Mouse (Mus musculus) heart, embryonic 13.5 days (tissue): ENCODE results near the gene Unk. TPM values are rescaled to one million over a fixed set of nuclear protein-coding genes. Genes with fewer than 3 reads are reported as not detected.
A peak's percentile ranks its signal among the peaks of the same experiment; 100 is the strongest.

Source experiments
- ATAC-seq: fragments of 200-750 bp; cut with Nextera tagmentation; 2 replicates; pipeline ENCODE4 v1.8.0; 2017; ENCODE audit warnings: moderate TSS enrichment; ENCODE audit not compliant: insufficient number of reproducible peaks, low FRiP score, low TSS enrichment; ENCODE audit errors: extremely low read depth
- H3K27ac ChIP-seq: fragments of 300-500 bp; sonication (generic); replicated peaks from 2 replicates; pipeline ENCODE4 v1.5.1; 2015; ENCODE audit warnings: moderate library complexity, mild to moderate bottlenecking, inconsistent platforms
- H3K27me3 ChIP-seq: fragments of 300-500 bp; sonication (generic); replicated peaks from 2 replicates; pipeline ENCODE4 v1.6.1; 2015; ENCODE audit warnings: mild to moderate bottlenecking, inconsistent platforms
- H3K36me3 ChIP-seq: fragments of 300-500 bp; sonication (generic); 2 replicates; pipeline ENCODE4 v1.6.1; 2015; ENCODE audit warnings: mild to moderate bottlenecking, inconsistent platforms
- H3K4me1 ChIP-seq: fragments of 300-500 bp; sonication (generic); 2 replicates; pipeline ENCODE4 v1.6.1; 2015; ENCODE audit warnings: inconsistent platforms
- H3K4me2 ChIP-seq: fragments of 300-500 bp; sonication (generic); 2 replicates; pipeline ENCODE4 v1.6.1; 2015; ENCODE audit warnings: inconsistent platforms, mild to moderate bottlenecking, moderate library complexity
- H3K4me3 ChIP-seq: fragments of 300-500 bp; sonication (generic); 2 replicates; pipeline ENCODE4 v1.5.1; 2015; ENCODE audit warnings: moderate library complexity, mild to moderate bottlenecking, inconsistent platforms
- H3K9ac ChIP-seq: fragments of 300-500 bp; sonication (generic); 2 replicates; pipeline ENCODE4 v1.6.1; 2015; ENCODE audit warnings: inconsistent platforms, mild to moderate bottlenecking, moderate library complexity
- H3K9me3 ChIP-seq: fragments of 300-500 bp; sonication (generic); 2 replicates; pipeline ENCODE4 v1.6.1; 2016; ENCODE audit warnings: inconsistent platforms
- WGBS: fragments of 180-500 bp; shearing (Covaris S2); methylation state at CpG from one replicate; pipeline ENCODE4 v1.1.7; 2015; ENCODE audit warnings: mixed read lengths; 5-methylcytosine and 5-hydroxymethylcytosine counted together
- polyA plus RNA-seq: library from polyadenylated mRNA; unstranded; fragments of >200 nt; fragmentation: Nextera tagmentation; extraction: Ambion mirVana; gene quantifications from 2 replicates; pipeline ENCODE4 v1.2.1, GENCODE M21; 2015

Gene Unk
- polyA plus RNA-seq, 1 experiment from 2014 or later, result 23.9 TPM

DNA sequence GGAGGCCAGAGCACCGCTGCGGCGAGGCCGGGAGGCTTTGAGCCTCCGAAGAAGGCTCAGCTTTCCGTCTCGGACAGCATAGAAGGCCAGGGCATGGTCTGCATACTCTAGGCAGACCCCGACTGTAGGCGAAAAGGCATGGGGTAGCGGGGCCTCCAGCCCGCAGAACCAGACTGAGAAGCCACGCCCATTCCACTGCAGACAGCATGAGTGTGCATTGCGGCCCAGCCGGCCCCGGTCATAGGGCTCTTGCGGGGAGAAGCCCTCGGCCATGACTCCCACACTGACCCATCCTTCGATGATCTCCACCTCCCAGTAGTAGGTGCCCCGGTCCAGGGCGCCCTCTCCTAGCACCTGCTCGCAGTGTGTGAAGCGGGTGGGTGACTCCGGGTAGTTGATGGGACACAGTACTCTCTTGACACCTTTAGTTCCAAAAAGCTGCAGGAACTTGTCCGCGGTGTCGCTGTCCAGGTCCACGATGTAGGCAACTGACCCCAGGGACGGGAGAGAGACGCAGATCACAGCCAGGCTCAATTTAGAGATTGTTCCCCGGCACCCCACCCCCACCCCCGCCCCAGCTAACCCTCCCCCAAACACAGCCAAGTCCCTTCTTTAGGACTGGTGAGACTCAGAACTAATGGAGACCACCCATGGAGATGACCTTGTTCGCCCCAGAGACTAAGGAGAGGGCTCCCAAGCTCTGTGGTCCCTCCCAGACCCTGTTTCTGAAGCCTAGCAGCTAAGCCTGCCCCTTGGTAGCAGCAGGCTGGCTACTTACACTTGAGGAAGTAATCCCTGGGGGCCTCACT is 76.2 kb downstream of the Unk start:
- WGBS, result 40% methylated on average over 32 of the region's 32 CpGs
- no peak for ATAC-seq
- Histone ChIP-seq H3K4me2 (peak overlapping the region; percentile 76), H3K9ac (peak overlapping the region; percentile 93), H3K27ac (peak overlapping the region; percentile 97), H3K27me3 (peaks cover 36% of the 10 kb centered on the region), H3K4me3 (peak overlapping the region; percentile 80; the same call in 1 of the 2 replicates), H3K4me1 (peaks cover 95% of the 10 kb centered on the region), H3K36me3 (peaks cover 28% of the 10 kb centered on the region), H3K9me3 (no peaks in the 10 kb centered on the region)

DNA sequence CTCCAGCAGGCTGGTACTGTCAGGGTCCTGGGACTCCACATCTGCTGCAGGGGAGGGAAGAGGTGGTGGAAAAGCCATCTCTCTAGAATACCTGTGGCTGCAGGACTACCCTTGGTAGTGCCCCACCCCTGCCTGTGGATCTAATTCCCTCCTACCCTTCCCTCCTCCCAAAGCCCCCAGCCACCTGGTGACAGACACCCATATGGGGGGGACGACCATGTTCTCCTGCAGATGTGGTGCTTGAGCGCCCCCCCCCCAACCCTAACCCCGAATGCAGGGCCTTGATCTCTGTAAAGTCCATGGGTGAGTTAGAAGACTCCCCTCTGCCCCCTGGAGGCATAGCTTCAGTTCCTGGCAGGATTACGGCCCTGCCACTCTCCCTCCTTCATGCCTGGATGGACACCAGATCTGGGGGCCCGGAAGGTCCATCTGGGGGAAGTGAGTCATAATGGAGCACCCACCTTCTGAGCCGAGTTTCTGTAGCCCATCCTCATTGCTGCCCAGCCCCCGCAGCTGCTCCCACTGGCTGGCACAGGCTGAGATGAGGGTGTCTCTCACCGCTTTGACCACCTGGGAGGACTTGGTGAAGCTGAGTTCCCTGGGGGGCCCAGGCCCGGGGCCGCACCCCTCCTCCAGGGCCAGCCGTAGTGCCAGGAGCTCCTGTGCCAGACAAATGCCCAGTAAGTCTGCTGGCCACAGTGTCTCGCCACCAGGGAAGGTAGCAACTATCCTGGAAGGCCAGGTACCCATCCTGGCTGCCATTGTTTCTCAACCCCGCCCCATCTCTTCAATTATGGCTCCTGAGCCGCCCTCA is 77.0 kb downstream of the Unk start:
- Histone ChIP-seq H3K27me3 (peaks cover 36% of the 10 kb centered on the region), H3K4me1 (peaks cover 87% of the 10 kb centered on the region)
- WGBS, result 38% methylated on average over 14 of the region's 14 CpGs

DNA sequence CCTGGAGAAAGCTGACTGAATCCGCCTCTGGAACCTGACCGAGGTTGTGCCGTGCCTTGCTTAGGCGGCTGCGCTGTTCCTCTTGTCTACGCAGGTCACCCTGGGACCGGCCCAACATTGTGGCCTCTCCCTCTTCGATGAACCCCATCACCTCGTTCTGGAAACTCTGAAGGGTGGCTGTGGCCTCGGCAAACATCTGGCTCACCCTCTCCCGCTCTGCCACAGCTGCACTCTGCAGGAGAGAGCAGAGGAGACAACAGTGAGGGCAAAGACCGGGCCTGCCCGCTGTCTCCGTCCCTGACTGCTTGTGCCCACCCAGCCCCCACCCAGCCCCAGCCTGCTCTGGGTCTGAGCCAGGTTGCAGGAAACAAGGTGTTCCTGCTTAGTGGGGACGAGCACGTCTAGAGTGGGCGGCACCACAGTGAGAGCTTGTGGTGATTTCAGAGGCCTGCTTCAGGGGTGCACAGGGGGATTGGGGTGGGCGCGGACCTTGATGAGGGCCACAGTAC is 77.7 kb downstream of the Unk start:
- Histone ChIP-seq H3K36me3 (peaks cover 28% of the 10 kb centered on the region), H3K9ac (peak overlapping the region; percentile 93), H3K27me3 (peaks cover 36% of the 10 kb centered on the region), H3K4me1 (peaks cover 81% of the 10 kb centered on the region), H3K4me2 (peak overlapping the region; percentile 76), H3K9me3 (no peaks in the 10 kb centered on the region), H3K27ac (peak overlapping the region; percentile 97), H3K4me3 (peak overlapping the region; percentile 80)
- no peak for ATAC-seq
- WGBS, result 37% methylated on average over 19 of the region's 19 CpGs

More for the DNA sequence above, 77.0 kb downstream of the Unk start:
- Histone ChIP-seq H3K4me3 (peak overlapping the region; percentile 80), H3K36me3 (peaks cover 28% of the 10 kb centered on the region), H3K9me3 (no peaks in the 10 kb centered on the region), H3K9ac (peak overlapping the region; percentile 93), H3K27ac (peak overlapping the region; percentile 97), H3K4me2 (peak overlapping the region; percentile 76)
- ATAC-seq, result no peak

DNA sequence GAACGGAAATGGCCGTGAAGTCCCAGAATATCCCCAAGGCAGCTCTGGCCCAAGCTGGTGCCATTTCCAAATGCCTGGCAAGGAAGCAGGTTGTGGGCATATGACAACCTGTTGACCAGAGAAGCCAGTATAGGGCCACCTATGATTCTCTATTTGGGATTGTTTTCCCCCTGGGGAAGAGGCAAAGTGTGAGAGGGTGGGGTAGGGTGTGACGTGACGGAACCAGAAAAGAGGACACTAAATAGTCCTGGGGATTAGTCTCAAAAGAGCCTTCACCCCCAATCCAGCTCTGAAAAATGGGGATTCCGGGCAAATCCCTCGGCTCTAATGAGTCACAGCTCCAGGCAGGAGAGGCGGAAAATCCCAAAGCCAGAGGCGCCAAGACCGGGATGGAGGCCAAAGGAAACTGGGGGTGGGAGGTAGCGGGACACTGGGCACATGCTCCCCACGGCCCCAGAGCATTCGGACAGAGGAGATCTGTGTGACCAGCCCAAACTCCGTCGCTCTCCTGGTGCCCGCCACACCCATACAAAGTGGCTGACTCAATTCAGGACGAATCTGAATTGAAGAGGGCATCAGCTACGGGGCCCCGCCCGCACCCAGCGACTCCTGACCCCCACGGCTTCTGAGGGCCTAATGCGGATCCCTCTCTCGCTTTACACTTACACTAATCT is 78.5 kb downstream of the Unk start:
- ATAC-seq, result no peak
- WGBS, result 8% methylated on average over 23 of the region's 23 CpGs
- Histone ChIP-seq H3K27ac (peak overlapping the region; percentile 97), H3K4me3 (peak overlapping the region; percentile 80), H3K27me3 (peaks cover 36% of the 10 kb centered on the region), H3K9me3 (no peaks in the 10 kb centered on the region), H3K9ac (peak overlapping the region; percentile 93), H3K4me1 (peaks cover 73% of the 10 kb centered on the region), H3K36me3 (peaks cover 28% of the 10 kb centered on the region), H3K4me2 (peak overlapping the region; percentile 76)

DNA sequence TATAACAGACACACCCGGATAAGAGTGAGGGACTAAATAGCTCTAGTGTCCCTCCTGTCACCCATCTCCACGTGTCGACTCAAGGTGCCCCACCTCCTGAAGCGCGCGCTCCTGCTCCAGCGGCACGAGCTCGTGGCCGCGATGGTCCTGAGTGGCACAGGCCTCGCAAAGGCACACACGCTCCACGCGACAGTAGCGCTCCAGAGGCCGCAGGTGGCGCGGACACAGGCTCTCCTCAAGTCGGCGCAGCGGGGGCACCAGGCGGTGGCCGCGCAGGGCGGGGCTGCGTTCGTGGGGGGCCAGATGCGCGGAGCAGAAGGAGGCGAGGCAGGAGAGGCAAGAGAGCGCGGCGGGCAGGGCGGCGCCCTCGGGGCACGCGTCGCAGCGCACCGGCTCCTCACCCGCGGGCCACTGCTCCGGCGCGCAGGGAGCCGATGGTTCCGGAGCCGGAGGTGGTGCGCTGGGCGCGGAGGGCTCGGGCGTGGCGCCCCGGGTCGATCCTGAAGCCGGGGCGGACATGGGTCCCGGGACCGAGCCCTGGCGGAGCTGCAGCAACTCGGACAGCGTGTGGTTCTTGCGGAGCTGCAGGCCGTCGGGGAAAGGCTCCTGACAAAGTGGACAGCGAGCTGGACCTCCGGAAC is 79.4 kb downstream of the Unk start:
- Histone ChIP-seq H3K36me3 (peaks cover 28% of the 10 kb centered on the region), H3K4me1 (peaks cover 63% of the 10 kb centered on the region), H3K9ac (peak overlapping the region; percentile 93), H3K27me3 (peaks cover 36% of the 10 kb centered on the region), H3K4me3 (peak overlapping the region; percentile 80), H3K4me2 (peak overlapping the region; percentile 76), H3K9me3 (no peaks in the 10 kb centered on the region), H3K27ac (peak overlapping the region; percentile 97)
- no peak for ATAC-seq
- WGBS, result under 1% methylated on average over 69 of the region's 70 CpGs

DNA sequence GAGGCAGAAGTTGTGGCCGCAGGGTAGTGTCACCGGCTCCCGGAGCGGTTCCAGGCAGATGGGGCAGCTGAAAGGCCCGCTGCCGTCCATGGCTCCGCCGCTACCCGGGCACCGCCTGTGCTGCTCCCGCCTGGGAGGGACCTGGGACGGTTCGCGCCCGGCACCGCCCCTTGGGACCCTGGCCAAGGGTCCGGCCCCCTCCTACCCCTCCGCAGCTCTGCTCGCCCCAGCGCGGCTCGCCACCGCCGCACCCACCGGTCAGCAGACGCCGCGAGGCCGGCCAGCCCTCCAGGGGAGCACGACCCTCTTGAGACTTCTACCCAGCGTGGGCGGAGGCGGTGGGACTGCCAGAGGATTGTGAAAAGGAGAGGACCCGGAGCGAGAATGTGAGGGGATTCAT is 80.0 kb downstream of the Unk start:
- H3K36me3 ChIP-seq, result peaks cover 26% of the 10 kb centered on the region
- peaks cover 58% of the 10 kb centered on the region for H3K4me1 ChIP-seq
- under 1% methylated on average over 35 of the region's 35 CpGs for WGBS
- peak overlapping the region; percentile 80 for H3K4me3 ChIP-seq
- peak overlapping the region; percentile 76 for H3K4me2 ChIP-seq
- peak overlapping the region; percentile 93 for H3K9ac ChIP-seq
- peak overlapping the region; percentile 97 for H3K27ac ChIP-seq
- peak; percentile 67; the same call in 1 of the 2 replicates for ATAC-seq
- peaks cover 36% of the 10 kb centered on the region for H3K27me3 ChIP-seq
- no peaks in the 10 kb centered on the region for H3K9me3 ChIP-seq

DNA sequence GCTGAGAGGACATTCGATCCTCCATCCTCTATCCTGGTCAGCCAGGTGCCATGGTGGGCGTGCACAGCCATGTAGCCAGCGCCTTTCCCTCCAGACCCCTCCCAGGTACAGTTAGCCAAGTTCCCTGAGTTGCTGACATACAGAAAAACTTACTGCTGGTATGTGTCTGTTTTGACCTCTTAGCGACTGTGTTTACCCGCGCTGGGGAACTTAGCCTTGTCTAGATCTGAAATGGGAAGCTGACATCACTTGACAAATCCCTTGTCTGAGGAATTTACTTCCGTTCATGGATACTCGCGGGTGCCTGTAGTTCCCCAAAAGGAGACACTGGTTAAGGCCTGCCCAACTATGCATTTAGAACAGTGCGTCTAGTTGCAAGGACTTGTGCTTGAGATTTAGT is 80.4 kb downstream of the Unk start:
- Histone ChIP-seq H3K36me3 (peaks cover 22% of the 10 kb centered on the region), H3K27ac (peak overlapping the region; percentile 97), H3K27me3 (peaks cover 36% of the 10 kb centered on the region), H3K4me1 (peaks cover 54% of the 10 kb centered on the region), H3K4me2 (peak overlapping the region; percentile 76), H3K9ac (peak overlapping the region; percentile 93), H3K9me3 (no peaks in the 10 kb centered on the region), H3K4me3 (peak overlapping the region; percentile 80)
- WGBS, result 5% methylated on average over 10 of the region's 10 CpGs
- no peak for ATAC-seq

Other genes starting within 250 kb of the Unk start
- gene Caskin2, start 216.7 kb upstream of the Unk start, polyA plus RNA-seq, result 20.0 and 20.1 TPM in 2 replicates
- 24.4 and 27.5 TPM in 2 replicates for gene Tsen54, start 215.6 kb upstream of the Unk start, polyA plus RNA-seq
- gene Llgl2, start 206.3 kb upstream of the Unk start, polyA plus RNA-seq, result 18.9 and 19.0 TPM in 2 replicates
- gene Myo15b, start 171.9 kb upstream of the Unk start, polyA plus RNA-seq, result 0.17 and 0.27 TPM in 2 replicates
- gene Smim5, start 130.4 kb upstream of the Unk start, polyA plus RNA-seq, result 20.0 and 24.2 TPM in 2 replicates
- 1.4 TPM in 2 replicates for gene Smim6, start 118.3 kb upstream of the Unk start, polyA plus RNA-seq
- 23.3 and 24.8 TPM in 2 replicates for gene Sap30bp, start 97.0 kb upstream of the Unk start, polyA plus RNA-seq
- gene Recql5, start 96.8 kb upstream of the Unk start, polyA plus RNA-seq, result 11.6 and 12.7 TPM in 2 replicates
- 0.99 and 1.1 TPM in 2 replicates for gene Itgb4, start 55.6 kb upstream of the Unk start, polyA plus RNA-seq
- 150 and 178 TPM in 2 replicates for gene Galk1, start 17.6 kb upstream of the Unk start, polyA plus RNA-seq
- gene H3f3b, start 2.4 kb upstream of the Unk start, polyA plus RNA-seq, result 647 and 691 TPM in 2 replicates
- 1.5 and 2.3 TPM in 2 replicates for gene Unc13d, start 47.6 kb downstream of the Unk start, polyA plus RNA-seq
- gene Wbp2, start 56.7 kb downstream of the Unk start, polyA plus RNA-seq, result 134 and 138 TPM in 2 replicates
- 46.1 and 51.1 TPM in 2 replicates for gene Trim47, start 96.9 kb downstream of the Unk start, polyA plus RNA-seq
- gene Trim65, start 100.8 kb downstream of the Unk start, polyA plus RNA-seq, result 4.2 and 4.3 TPM in 2 replicates
- 82.4 and 92.2 TPM in 2 replicates for gene Mrpl38, start 108.5 kb downstream of the Unk start, polyA plus RNA-seq
- gene Fbf1, start 137.8 kb downstream of the Unk start, polyA plus RNA-seq, result 22.8 and 24.4 TPM in 2 replicates
- 82.1 and 88.7 TPM in 2 replicates for gene Ten1, start 168.5 kb downstream of the Unk start, polyA plus RNA-seq
- gene Acox1, start 168.7 kb downstream of the Unk start, polyA plus RNA-seq, result 29.0 and 31.0 TPM in 2 replicates
- 0.42 and 0.48 TPM in 2 replicates for gene Evpl, start 207.8 kb downstream of the Unk start, polyA plus RNA-seq
- 63.6 and 64.6 TPM in 2 replicates for gene Srp68, start 243.9 kb downstream of the Unk start, polyA plus RNA-seq